Mouse (Mus musculus) frontal cortex, postnatal 25 days (tissue): ENCODE data around the gene 2310061I04Rik.

ENCODE experiments used
- DNase-seq, 2 experiments: peaks; one replicate each; pipeline ENCODE4 v3.0.0; 2022; ENCODE audit warnings: low spot score in 2 of 2

The 2310061I04Rik gene

GRCm38 (mm10) chr17:35916297-35917142 lies 19.3 kb upstream of the 2310061I04Rik start, which contains the start of the genes Mrps18b and Ppp1r10:
TSS of gene Mrps18b (minus strand) at chr17:35916389.
TSS of gene Ppp1r10 (plus strand) at chr17:35916434.
- DNase-seq: peak; percentile 97 to 99

- DNase-seq: no peak
These were observed 18.5 kb upstream of the 2310061I04Rik start for GRCm38 (mm10) chr17:35915538-35916296.

GRCm38 (mm10) chr17:35914975-35915374 lies 17.7 kb upstream of the 2310061I04Rik start:
- no peak for DNase-seq

GRCm38 (mm10) chr17:35909919-35910369 lies 12.7 kb upstream of the 2310061I04Rik start, which contains the start of gene Atat1:
TSS of gene Atat1 (minus strand) at chr17:35910075.
- DNase-seq: peak; percentile 92 to 93

GRCm38 (mm10) chr17:35909186-35909918 lies 12.1 kb upstream of the 2310061I04Rik start:
- no peak for DNase-seq

GRCm38 (mm10) chr17:35907609-35908008 lies 10.4 kb upstream of the 2310061I04Rik start:
- no peak for DNase-seq

GRCm38 (mm10) chr17:35905587-35905986 lies 8.4 kb upstream of the 2310061I04Rik start:
- no peak for DNase-seq

GRCm38 (mm10) chr17:35903992-35904355 lies 6.7 kb upstream of the 2310061I04Rik start:
- DNase-seq: no peak

GRCm38 (mm10) chr17:35903343-35903991 lies 6.2 kb upstream of the 2310061I04Rik start:
- DNase-seq: no peak

- DNase-seq: no peak
These were observed 3.4 kb upstream of the 2310061I04Rik start for GRCm38 (mm10) chr17:35900636-35901035.

GRCm38 (mm10) chr17:35897644-35898573 lies 678 bp upstream of the 2310061I04Rik start:
- DNase-seq: no peak

GRCm38 (mm10) chr17:35887725-35888124 lies 9.5 kb downstream of the 2310061I04Rik start:
- DNase-seq: no peak

GRCm38 (mm10) chr17:35883777-35884176 lies 13.5 kb downstream of the 2310061I04Rik start:
- no peak for DNase-seq

GRCm38 (mm10) chr17:35882924-35883323 lies 14.3 kb downstream of the 2310061I04Rik start:
- no peak for DNase-seq

- peak; percentile 89 to 94 for DNase-seq
These were observed 17.8 kb downstream of the 2310061I04Rik start, which contains the start of gene Dhx16 for GRCm38 (mm10) chr17:35879245-35880057. TSS of gene Dhx16 (plus strand) at chr17:35879819.

GRCm38 (mm10) chr17:35874721-35875120 lies 22.5 kb downstream of the 2310061I04Rik start:
- DNase-seq: no peak

- peak; percentile 60 to 85 for DNase-seq
These were observed 23.3 kb downstream of the 2310061I04Rik start for GRCm38 (mm10) chr17:35873774-35874519.
